Mouse (Mus musculus) heart, embryonic 11.5 days (tissue): Measurements from ENCODE around the gene Nhej1. TPM values are rescaled to one million over a fixed set of nuclear protein-coding genes. Genes with fewer than 3 reads are reported as not detected.

Source experiments
- ATAC-seq: fragments of 200-750 bp; cut with Nextera tagmentation; replicated peaks from 2 replicates; pipeline ENCODE4 v1.8.0; 2017; ENCODE audit warnings: moderate library complexity; ENCODE audit not compliant: insufficient number of reproducible peaks, low FRiP score, low TSS enrichment
- H3K27ac ChIP-seq: fragments of 300-500 bp; sonication (generic); 2 replicates; pipeline ENCODE4 v1.5.1; 2014; ENCODE audit warnings: mild to moderate bottlenecking, low read depth, low read length
- H3K27me3 ChIP-seq: fragments of 300-500 bp; sonication (generic); 2 replicates; pipeline ENCODE4 v1.6.1; 2014; ENCODE audit warnings: mild to moderate bottlenecking, low read length, mixed read lengths; ENCODE audit not compliant: control insufficient read depth, insufficient read depth
- H3K36me3 ChIP-seq: fragments of 300-500 bp; sonication (generic); 2 replicates; pipeline ENCODE4 v1.6.1; 2014; ENCODE audit warnings: mild to moderate bottlenecking, low read length, moderate library complexity, mixed read lengths; ENCODE audit not compliant: control insufficient read depth, insufficient read depth
- H3K4me1 ChIP-seq: fragments of 300-500 bp; sonication (generic); 2 replicates; pipeline ENCODE4 v1.6.1; 2014; ENCODE audit warnings: low read length; ENCODE audit not compliant: control insufficient read depth, insufficient read depth
- H3K4me2 ChIP-seq: fragments of 300-500 bp; sonication (generic); 2 replicates; pipeline ENCODE4 v1.6.1; 2014; ENCODE audit warnings: mild to moderate bottlenecking, moderate library complexity
- H3K4me3 ChIP-seq: fragments of 300-500 bp; sonication (generic); 2 replicates; pipeline ENCODE4 v1.5.1; 2014; ENCODE audit warnings: low read depth, low read length
- H3K9ac ChIP-seq: fragments of 300-500 bp; sonication (generic); 2 replicates; pipeline ENCODE4 v1.6.1; 2014; ENCODE audit warnings: mild to moderate bottlenecking, low read depth, low read length, moderate library complexity
- H3K9me3 ChIP-seq: fragments of 300-500 bp; sonication (generic); replicated peaks from 2 replicates; pipeline ENCODE4 v1.6.1; 2016; ENCODE audit warnings: low read length; ENCODE audit not compliant: control insufficient read depth
- WGBS: fragments of 180-500 bp; shearing (Covaris S2); extraction: QIAGEN DNeasy Blood & Tissue Kit; methylation state at CpG from one replicate; pipeline ENCODE4 v1.1.7; 2014; ENCODE audit not compliant: insufficient replicate concordance; 5-methylcytosine and 5-hydroxymethylcytosine counted together
- polyA plus RNA-seq: library from polyadenylated mRNA; unstranded; fragments of >200 nt; fragmentation: Nextera tagmentation; extraction: Ambion mirVana; gene quantifications from 2 replicates; pipeline ENCODE4 v1.2.1, GENCODE M21; 2014

Nhej1 gene
- polyA plus RNA-seq, 1 experiment from 2014 or later: 7.6 TPM

GRCm38 (mm10) chr1:74947986-74948670, 176.9 kb downstream of the Nhej1 start:
- 3% methylated on average over 41 of the region's 41 CpGs for WGBS
- Histone ChIP-seq H3K27me3 (peaks cover 92% of the 10 kb centered on the region), H3K36me3 (no peaks in the 10 kb centered on the region), H3K9me3 (no peaks in the 10 kb centered on the region), H3K4me2 (peak overlapping the region; percentile 65), H3K27ac (no peak overlapping the region), H3K4me1 (peaks cover 15% of the 10 kb centered on the region; the same call in 1 of the 2 replicates), H3K4me3 (peak overlapping the region; percentile 32), H3K9ac (no peak overlapping the region)
- ATAC-seq: no peak

DNA sequence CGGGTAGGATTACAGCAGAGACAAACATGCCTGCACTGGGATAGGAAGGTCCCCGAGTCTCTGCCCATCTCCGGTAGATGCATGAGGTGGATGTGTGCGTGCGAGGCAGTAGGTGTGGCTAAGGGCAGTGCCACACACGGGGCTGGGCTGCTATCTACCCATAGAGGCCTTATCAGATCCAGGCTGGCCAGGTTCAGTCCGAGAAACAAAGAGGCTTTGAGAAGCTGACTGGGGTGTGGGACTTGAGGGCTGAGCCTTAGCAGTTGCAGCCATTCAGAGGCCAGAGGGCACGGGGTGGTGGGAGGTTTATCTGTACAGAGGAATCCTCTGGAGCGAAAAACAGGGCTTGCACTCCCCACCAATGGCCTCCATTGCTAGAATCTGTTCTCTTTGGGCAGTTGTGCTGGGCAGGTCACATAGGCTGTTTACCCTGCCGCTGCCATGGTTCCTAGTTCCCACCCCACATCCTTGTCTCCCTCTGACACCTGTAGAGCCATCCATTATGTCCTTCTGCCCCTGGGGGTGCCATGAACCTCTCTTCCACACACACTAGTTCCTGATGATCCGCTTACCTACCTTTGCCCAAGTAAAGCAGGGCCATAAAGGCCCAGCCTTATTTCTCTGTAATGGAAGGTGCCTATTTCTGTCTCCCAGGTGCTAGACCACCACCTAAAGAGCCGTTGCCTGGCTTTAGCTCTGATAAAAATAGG, 183.2 kb downstream of the Nhej1 start:
- Histone ChIP-seq H3K4me3 (no peak overlapping the region), H3K9ac (no peak overlapping the region), H3K27ac (no peak overlapping the region), H3K4me1 (no peaks in the 10 kb centered on the region), H3K9me3 (no peaks in the 10 kb centered on the region), H3K36me3 (no peaks in the 10 kb centered on the region), H3K4me2 (no peak overlapping the region), H3K27me3 (peaks cover 46% of the 10 kb centered on the region)
- ATAC-seq: no peak
- WGBS: 51% methylated on average over 12 of the region's 12 CpGs

DNA sequence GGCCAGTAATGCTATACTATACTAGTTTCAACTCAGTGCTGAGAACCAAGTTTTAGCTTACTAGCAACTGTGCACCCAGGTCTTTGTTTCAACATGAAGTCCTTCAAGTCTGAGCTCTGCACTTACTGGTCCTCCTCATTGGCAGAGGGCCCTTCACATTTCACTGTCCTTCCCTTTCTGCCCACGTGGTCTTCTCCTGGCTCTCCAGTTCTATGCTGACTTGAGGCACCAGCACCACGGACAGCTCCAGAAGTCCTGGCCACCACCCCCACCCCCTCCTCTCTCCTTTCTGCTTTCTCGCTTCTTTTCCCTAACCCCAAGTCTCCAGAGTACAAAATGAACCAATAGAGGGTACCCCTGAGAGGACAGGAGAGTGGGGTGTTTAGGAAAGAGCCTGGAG, 185.2 kb downstream of the Nhej1 start:
- Histone ChIP-seq H3K9me3 (no peaks in the 10 kb centered on the region), H3K4me3 (no peak overlapping the region), H3K27me3 (peaks cover 40% of the 10 kb centered on the region), H3K4me2 (no peak overlapping the region), H3K4me1 (no peaks in the 10 kb centered on the region), H3K36me3 (no peaks in the 10 kb centered on the region), H3K9ac (no peak overlapping the region), H3K27ac (no peak overlapping the region)
- whole genome bisulfite sequencing: 7% methylated on average over 3 of the region's 3 CpGs
- no peak for ATAC-seq

- Histone ChIP-seq H3K4me2 (no peak overlapping the region), H3K27ac (no peak overlapping the region), H3K4me3 (no peak overlapping the region), H3K9me3 (no peaks in the 10 kb centered on the region), H3K9ac (no peak overlapping the region), H3K27me3 (peaks cover 35% of the 10 kb centered on the region), H3K4me1 (no peaks in the 10 kb centered on the region), H3K36me3 (no peaks in the 10 kb centered on the region)
- no peak for ATAC-seq
- 45% methylated on average over 12 of the region's 12 CpGs for WGBS
These were observed 188.7 kb downstream of the Nhej1 start for GRCm38 (mm10) chr1:74936221-74936830.

DNA sequence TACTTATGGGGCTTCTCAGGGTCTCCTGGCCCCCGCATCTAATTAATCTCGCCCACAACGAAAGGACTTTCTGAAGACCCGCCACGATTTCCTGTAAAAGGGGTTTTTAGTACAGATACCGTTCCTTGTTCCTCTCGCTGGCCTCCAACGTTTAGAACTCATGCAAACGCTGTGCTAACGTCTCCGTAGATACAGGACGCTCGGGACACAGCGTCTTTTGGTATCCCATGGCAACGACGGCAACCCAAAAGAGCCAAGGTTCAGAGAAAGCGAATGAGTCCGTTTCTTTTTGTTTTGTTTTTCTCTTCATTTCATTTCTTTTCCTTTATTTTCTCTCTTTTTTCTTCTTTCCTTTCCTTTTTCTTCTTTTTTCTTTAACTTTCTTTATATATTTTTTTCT, 189.6 kb downstream of the Nhej1 start, which contains the start of gene Cfap65:
Cfap65 (minus strand) TSS at position 198 of the 400 bp plus-strand sequence.
- no peaks in the 10 kb centered on the region for H3K36me3 ChIP-seq
- H3K27me3 ChIP-seq: peaks cover 35% of the 10 kb centered on the region
- no peak within 1 kb of the TSS for H3K4me3 ChIP-seq
- H3K4me1 ChIP-seq: no peaks in the 10 kb centered on the region
- H3K4me2 ChIP-seq: 0 out of 2 replicates have a peak within 1 kb of the TSS, but pooled peaks have one; percentile 20
- 2% methylated on average over 18 of the region's 18 CpGs for WGBS
- no peak for ATAC-seq
- no peaks in the 10 kb centered on the region for H3K9me3 ChIP-seq
- H3K9ac ChIP-seq: no peak within 1 kb of the TSS
- no peak within 1 kb of the TSS for H3K27ac ChIP-seq

DNA sequence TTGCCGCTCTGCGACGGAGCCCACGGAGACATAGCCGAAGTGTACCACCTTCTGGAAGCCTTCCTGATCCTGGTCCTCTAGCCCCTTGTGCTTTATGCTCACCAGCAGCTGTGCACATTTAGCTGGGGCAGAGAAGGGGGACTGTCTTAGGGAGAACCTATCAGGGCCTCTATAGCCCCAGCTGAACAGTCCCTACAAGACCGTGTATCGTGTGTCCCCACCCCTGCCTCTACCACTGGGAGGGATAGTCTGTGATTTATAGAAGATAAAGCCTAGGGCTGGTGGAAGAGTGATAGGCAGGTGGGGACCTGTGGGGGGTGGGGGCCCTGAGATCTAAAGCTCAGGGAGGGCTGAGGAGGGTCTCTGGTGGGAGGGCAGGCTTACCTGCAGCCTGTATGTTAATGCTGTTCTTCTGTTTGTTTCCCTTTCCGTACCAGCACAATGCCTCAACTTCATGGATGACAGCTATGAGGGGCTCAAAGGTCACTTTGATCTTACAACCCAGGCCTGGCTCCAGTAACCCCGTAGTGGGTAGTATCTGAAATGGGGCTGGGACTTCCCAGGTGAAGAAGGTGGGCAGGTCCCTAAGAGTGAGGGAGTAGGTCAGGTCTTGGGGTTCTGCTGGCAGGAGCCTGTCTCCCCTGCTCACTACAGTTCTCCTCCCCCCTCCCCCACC, 197.2 kb downstream of the Nhej1 start:
- Histone ChIP-seq H3K9me3 (no peaks in the 10 kb centered on the region), H3K27ac (no peak overlapping the region), H3K27me3 (peaks cover 46% of the 10 kb centered on the region), H3K36me3 (no peaks in the 10 kb centered on the region), H3K4me2 (no peak overlapping the region), H3K4me1 (no peaks in the 10 kb centered on the region), H3K4me3 (no peak overlapping the region), H3K9ac (no peak overlapping the region)
- no peak for ATAC-seq
- 73% methylated on average over 9 of the region's 9 CpGs for WGBS

DNA sequence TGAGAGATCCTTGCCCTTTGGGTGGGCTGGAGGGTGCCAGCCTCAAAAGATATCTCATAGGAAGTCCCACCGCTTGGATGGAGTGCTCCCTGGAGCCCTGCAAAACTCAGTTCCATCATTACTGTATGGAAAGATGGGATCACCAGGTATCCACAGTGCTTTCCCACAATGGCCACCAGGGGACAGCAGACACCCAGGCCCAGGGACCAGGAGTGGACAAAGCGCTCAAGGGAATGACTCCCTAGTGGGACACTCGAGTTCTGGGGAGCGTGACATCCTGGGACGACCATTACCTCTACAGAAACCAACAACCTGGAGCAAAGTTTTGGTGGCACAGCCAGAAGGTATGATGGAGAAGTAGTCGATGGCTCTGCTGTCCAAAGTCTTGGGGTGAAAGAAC, 198.3 kb downstream of the Nhej1 start:
- Histone ChIP-seq H3K4me3 (no peak overlapping the region), H3K27me3 (peaks cover 50% of the 10 kb centered on the region), H3K36me3 (no peaks in the 10 kb centered on the region), H3K9ac (no peak overlapping the region), H3K4me2 (no peak overlapping the region), H3K9me3 (no peaks in the 10 kb centered on the region), H3K4me1 (no peaks in the 10 kb centered on the region), H3K27ac (no peak overlapping the region)
- no peak for ATAC-seq
- WGBS: 39% methylated on average over 6 of the region's 6 CpGs

GRCm38 (mm10) chr1:74924464-74924863, 200.5 kb downstream of the Nhej1 start:
- H3K4me3 ChIP-seq: no peak overlapping the region
- H3K4me1 ChIP-seq: no peaks in the 10 kb centered on the region
- no peaks in the 10 kb centered on the region for H3K9me3 ChIP-seq
- peaks cover 46% of the 10 kb centered on the region for H3K27me3 ChIP-seq
- 53% methylated on average over 4 of the region's 4 CpGs for WGBS
- ATAC-seq: no peak
- H3K36me3 ChIP-seq: no peaks in the 10 kb centered on the region
- no peak overlapping the region for H3K4me2 ChIP-seq
- no peak overlapping the region for H3K9ac ChIP-seq
- H3K27ac ChIP-seq: no peak overlapping the region
